Mouse (Mus musculus): ENCODE data around the gene Rasal2.

Gene Rasal2

DNA sequence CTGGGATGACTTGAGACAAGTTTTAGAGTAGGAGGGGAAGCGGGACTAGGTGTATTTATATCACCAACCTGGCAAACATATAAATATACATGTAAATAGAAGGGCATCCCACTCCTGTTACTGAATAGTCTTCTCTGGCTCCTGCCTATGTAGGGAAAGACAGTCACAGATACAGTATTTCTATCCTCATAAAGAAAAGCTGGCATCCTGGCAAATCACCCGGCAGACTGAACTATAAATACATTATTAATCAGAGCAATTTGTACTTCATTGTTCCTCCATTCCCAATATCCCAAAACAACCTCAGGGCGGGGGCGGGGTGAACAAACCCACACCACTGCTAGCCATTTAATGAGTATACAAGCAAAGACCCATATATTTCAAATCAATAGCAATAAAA is 26.7 kb upstream of the Rasal2 start:
- no peak for DNase-seq

DNA sequence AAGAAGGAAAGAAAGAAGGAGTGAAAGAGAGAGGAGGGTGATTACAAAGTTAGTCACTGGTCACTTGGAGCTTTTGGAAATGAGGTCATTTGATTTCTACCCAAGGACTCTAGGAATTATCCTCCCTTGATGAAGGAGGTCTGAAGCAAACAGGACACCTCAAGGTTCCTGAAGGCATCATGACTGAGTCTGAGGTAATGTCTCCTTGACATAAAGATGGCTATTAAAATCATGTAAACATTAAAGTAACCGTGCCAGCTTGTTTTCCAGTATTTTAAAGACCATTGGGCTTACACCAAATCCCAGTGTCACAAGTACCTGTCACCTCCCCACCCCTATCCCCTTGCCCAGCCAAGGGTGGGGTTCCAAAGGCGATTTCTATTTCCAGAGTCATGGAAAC is 25.9 kb upstream of the Rasal2 start:
- DNase-seq, result no peak

DNA sequence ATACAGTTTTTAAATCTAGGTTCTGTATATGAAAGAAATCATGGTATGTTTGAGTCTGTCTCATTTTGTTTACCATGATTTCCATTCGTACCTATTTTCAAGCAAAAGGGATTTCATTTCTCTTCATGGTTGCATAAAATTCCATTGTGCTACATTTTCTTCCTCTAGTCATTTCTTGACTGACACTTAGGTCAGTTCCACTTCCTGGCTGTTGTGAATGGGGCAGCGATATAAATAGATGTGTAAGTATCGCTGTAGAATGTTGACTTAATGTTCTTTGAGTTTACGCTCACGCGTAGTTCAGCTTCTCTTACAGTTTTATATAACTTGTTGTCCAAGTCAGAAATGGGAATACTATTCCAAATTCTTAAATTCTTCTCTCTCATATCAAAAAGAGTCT is 23.5 kb upstream of the Rasal2 start:
- DNase-seq, result no peak

DNA sequence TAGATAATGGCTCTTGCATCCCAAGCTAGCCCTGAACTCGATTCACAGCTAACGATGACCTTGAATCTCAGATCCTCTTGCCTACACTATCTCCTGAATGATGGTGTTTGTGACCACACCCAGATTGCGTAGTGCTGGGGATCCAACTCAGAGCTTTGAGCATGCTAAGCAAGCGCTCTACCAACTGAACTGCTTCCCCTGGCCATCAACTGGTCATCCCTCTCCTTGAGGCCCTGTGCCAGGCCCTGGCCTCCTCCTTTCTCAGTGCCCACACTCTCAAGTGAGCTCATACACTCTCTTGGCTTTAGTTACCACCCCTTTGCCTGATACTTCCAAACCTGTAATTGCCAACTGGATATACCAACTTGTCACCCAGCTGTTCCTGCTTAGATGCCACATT is 22.0 kb upstream of the Rasal2 start:
- DNase-seq, result no peak

DNA sequence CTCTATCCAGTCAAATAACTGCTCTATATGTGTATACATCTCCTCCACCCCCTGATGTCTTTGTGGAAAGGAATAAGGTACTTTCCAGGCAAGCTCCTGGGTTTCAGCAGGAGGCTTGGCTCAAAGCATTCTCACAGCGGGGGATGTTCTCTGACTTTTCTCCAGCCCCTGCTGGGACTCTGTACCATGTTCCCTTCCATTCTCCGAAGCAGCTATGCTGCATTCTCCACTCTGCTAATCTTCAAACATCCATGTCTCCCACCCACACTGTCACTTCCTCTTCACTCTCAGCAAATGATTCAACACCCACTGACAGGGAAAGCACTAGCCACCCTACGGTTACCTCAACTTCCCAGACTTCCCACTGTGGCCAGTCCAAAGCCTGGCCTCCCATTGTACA is 20.9 kb upstream of the Rasal2 start:
- DNase-seq, result no peak

DNA sequence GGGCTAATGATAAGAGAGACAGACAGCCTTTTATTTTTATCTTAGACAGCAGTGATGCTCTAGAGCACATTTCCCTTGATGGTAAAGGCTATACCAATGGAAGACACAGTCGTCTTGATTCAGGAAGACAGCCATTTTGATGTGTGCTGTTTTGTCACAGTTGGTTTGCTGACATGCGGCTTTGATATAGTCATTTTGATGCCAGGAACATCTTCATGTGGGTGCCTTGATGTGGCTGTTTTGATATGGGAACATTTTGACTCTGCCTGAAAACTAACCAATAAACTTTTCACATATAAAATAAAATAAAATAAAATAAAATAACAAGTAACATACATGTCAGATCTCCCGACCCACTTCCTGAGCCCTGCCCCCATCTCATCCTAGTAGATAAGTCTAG is 16.0 kb upstream of the Rasal2 start:
- no peak for DNase-seq

DNA sequence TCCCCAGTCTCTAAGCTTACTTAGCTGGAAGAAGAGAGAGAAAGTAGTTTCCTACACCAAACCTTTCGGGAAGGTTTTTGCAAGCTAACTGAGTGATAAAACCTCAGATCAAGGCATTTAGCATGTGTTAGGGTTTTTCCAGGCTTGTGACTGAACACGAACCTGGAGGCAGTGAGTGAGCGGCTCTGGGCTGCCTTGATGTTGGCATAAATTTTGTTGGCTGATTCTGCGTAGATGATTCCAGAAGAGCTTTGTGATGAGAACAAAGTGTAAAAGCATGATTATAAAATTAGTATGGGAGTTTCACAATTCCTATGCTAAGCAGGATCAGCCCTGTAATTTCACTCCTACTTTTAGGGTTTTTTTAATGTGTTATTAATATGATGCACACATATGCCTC is 15.2 kb upstream of the Rasal2 start:
- no peak for DNase-seq

DNA sequence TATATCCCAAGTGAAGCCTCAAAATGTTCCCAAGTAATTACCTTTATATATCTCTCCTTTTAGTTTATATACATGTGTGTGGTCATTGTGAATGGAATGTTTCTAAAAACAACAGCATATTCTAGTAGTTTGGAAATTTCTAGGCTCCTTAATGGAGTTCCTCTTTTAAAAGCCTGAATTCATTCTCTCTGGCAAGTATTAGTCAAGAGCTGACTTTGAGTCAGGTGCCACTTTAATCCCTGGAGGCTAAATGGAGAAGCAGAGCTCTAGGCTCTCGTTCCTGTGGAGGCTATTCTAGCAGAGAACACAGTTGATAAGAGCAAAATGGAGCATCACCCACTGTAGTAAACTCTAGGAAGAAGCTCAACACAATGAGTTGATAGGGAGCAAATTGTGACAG is 14.5 kb upstream of the Rasal2 start:
- DNase-seq, result no peak

DNA sequence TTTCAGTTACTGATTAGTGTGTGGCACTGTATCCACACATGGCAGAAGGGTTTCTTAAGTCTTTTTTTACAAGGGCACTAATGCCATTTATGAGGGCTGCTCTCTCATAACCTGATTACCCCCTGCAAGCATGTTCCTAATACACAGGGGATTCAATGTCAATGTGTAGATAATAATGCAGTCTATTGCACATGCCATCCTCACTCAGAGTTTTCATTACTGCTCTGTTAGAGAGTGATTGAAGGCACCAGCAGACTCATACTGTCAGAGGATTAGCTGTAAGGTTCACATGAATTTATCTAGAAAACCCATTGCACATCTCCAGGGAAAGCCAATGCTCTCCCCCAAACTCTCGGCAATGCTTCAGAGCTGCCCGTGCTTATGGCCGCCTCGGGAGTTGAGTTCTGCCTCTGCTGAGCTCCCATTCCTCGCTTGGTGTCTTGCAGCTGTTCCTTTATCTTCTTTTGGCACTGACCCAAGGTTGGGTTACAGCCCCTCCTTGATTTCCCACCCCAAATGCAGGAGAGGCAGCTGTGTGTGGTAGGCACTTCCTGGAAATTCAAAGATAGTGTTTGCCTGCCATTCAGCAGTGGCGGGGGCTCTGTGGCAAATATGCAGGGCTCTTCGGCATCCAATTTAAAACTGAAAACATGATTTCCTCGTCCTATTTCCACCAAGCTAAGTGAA is 13.5 kb upstream of the Rasal2 start:
- DNase-seq, result no peak

DNA sequence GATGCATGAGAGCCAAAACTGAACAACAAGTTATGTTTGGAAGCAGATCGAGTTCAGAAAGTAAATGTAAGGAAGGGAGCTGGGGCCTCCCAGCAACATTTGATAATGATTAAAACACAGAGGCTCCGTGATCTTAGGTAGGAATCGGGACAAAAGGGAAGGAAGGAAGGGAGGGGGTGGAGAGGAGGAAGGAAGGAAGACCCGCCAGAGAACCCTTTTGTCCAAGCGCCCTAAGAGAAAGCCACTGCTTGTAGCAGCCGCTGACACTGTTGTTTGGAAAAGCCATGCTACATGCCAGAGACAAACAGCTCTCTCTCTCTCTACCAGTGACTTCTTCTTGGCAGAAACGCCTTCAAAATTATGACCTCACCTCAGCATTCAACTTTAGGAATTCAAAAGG is 5.5 kb upstream of the Rasal2 start:
- peak; percentile 40 for DNase-seq

DNA sequence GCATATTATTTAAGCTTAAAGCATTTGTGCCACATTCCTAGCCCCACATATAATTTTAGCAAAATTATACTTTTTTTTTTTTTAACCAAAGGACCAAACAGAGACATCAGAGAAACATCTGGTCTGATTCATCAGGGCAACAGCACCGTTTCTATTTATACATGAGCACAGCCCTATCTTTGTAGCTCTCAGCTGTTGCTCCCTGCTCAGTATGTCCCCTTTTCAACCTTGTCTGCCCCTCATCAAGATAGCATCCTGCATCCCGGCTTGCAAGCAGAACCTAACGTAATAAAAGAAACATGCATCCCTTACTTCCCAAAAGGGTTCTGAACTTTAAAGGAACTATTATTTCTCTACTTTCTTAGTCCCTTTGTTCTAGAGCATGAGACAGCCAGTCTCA is 5.0 kb upstream of the Rasal2 start:
- no peak for DNase-seq

DNA sequence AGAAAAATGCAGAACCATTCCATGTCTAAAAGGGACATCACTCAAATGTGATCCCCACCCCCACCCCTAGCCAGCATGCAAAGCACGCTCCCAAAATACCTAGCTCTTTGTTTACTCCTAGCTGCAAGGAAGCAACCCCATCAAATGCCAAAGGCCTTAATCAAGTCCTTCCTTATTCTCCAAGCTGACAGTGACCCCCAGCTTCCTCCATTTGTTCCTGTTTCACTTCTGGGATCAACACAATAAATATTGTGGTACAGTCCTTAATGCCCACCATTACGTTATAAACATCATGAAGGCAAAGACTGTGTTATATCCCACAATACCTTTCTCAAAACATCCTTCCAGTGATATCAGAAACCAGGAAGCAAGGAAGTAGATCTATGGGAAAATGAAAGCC is 4.2 kb upstream of the Rasal2 start:
- no peak for DNase-seq

DNA sequence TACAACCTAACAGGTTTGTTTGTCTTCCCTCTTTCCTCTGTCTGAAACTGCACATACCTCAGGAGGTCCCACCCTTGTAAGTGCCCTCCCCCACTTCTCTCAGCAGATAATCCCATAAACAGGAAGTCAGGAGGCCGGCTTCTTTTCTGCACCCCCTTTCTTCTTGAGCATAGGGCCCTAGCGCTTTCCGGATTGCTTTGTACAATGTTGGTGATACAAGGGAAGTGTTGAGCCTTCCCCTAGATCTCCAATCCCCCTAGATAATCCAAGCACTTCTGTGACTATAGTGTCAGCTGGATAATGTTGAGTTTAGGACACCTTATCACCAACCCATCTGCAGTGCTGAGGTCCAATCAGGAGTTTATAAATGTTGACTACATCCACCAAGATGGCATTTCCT is 3.4 kb upstream of the Rasal2 start:
- DNase-seq, result no peak

DNA sequence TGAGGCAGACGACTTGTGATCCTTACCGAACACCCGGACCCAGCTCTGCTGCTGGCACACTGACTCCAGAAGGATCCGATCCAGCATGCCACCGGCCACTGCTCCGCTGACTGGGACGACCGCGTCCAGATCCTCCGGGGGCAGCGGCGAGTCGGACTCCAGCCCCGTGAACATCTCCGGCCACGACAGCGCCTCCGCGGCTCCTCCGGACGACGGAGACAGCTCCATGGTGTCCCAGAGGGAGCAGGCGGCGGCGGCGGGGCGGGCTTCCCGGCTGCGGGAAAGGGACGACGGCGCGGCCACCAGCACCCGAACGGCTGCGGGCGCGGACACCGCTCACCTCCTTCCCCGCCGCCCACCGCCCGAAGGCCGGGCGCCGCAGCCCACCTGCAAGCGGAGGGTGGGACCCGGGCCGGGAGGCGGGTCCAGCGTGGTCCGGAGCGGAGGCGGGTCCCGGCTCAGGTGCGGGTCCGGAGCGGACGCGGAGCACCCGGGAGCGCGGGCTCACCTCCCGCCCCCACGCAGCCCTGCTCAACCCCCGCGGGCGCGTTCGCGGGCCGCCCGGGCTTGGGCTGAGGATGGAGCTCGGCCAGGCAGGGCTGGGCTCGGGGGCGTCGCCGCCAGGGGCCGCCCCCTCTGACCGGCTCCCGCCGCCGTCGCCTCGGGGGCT is 549 bp downstream of the Rasal2 start:
- peak; percentile 64 for DNase-seq

DNA sequence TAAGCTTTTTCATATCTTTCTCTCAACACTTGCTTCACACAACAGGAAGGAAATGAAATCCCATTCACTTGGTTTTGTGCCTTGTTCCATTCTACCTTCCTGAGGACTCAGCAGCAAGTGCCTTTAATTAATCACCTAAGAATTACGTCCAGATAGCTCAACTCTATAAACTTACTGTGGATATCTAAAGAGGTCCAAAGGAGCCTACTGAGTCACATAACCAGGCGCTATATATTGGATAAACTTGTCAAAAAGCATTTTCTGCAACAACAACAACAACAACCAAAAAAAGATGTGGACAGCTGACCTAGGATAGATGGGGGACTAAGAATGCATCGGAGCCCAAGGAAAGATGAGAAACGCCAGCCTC is 1.1 kb downstream of the Rasal2 start:
- DNase-seq, result no peak

DNA sequence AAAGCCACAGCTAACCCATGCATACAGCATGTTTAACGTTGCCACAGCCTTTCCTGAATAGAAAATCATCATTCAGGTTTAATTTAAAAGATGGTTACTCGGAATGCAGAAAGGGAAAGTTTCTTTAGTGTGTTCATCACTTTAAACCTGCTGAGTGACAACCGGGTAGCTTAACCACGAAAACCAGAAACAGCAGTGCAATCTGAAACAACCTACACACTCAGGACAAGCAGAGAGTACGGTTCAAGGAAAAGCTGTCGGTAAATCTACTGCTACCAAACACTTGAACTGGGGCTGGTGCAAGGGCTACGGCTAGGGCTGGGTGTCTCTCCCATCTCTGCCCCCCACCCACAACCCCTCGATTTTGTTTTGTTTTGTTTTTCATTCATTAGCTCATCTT is 1.5 kb downstream of the Rasal2 start:
- no peak for DNase-seq

DNA sequence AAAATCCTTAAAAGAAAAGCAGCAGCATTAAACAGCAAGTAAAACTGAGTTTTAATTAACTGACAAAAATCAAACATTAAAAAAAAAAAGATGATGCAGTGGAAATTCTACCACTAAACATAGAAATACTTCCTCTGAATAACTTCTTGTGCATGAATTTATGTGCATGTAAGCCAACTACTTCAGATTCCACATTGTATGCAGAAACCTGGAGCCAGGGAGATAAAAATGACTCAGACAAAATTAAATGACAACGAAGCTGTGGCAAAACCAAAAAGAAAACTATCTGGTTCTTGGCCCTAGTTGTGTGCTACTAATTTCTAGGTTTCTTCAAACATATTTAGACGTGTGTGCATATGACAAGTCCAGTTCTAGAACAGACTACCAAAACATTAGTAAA is 2.7 kb downstream of the Rasal2 start:
- no peak for DNase-seq

DNA sequence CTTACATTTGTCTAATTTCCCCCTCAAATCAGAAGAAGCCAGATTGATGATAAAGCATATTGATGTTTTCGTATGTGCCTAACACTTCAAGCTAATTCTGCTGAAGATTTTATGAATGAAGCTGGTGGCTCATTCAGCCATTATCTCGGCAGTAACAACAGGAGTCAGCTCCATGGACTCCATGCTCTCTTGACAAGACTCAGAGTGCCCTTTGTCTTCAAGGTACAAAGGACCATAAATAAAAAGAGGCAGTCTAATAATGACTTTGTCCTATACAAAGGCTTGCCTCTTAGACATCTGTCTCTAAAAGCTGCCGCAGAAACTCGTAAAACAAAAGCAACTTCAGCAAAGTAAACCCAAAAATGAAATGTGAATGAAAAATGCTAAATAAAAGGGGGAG is 24.4 kb downstream of the Rasal2 start:
- DNase-seq, result no peak

DNA sequence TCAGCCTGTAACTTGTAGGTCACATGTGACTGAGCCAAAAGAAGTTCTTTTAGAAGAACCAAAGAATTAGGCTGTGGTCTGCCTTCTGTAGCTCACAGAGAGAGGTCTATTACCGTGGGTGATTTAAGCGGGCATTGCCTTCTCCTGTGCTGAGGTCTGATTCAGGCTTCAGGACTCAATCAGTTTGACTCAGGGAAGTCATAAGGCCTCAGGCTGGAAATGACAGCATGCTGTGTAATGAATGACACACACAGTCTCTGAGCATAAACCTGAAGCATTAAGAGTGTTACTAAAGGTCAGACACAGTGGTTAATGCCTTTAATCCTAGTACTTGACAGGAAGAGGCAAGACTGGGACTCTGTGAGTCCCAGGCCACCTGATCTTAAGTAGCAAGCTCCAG is 31.7 kb downstream of the Rasal2 start:
- no peak for DNase-seq

DNA sequence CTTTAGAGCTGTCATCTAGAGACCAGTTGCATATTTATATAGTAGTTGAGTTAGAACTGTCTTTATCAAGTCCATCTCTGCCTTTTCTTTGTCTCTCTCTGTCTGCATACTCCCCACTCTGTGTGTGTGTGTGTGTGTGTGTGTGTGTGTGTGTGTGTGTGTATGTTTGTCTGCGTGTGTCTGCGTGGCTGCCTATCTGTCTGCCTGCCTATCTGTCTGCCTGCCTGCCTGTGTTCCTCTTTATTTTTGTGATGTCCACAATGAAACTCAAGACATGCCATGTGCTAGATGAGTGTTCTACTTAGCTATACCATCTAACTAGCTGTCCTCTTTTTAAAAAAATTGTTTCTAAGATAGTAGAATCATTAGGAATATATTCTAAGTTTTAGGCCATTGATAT is 42.0 kb downstream of the Rasal2 start:
- DNase-seq, result no peak

DNA sequence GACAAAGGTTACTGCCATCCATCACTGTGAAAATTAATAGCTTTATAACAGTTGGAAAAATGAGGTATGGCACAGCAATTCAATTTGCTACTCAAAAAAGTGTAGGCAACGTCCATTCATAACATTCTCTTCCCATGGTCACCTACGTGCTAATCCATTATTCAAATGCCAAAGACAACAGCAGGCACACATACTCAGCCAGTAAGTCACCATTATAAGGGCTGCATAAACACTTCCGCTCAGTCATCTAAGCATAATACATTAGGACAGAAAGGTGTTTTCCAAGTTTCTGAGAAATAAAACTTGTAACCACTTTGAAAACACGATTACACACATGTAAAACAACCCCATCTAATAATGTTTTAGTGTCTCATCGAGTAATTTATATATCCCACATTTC is 44.1 kb downstream of the Rasal2 start:
- DNase-seq, result no peak

DNA sequence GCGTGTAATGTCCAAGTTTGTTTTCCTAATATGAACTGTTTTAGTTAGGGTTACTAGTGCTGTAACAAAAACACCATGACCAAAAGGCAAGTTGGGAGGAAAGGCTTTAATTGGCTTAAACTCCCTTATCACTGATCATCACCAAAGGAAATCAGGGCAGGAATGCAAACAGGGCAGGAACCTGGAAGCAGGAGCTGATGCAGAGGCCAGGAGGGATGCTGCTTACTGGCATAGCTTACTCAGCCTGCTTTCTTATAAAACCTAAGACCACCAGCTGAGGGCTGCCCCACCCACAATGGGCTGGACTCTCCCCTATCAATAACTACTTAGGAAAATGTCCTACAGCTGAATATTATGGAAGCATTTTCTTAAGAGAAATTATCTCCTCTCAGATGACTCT is 65.7 kb downstream of the Rasal2 start:
- DNase-seq, result no peak

DNA sequence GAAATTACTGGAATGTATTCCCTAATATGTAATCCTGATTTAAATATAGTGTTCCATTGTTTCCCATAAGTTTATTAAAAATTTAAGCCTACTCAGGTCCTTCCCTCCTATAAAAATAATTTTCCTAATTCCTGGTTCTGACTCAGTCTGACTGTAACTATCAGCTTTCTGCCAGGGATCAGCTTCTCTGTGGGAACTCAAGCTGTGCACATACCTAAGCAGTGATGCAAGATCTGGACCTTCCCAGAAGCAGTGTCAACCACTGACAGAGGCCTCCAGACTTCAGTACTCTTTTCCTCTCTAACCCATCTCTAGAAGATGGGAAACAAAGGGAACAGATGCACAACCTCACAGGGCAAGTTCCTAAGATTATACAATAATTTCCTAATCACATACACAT is 68.9 kb downstream of the Rasal2 start:
- no peak for DNase-seq

DNA sequence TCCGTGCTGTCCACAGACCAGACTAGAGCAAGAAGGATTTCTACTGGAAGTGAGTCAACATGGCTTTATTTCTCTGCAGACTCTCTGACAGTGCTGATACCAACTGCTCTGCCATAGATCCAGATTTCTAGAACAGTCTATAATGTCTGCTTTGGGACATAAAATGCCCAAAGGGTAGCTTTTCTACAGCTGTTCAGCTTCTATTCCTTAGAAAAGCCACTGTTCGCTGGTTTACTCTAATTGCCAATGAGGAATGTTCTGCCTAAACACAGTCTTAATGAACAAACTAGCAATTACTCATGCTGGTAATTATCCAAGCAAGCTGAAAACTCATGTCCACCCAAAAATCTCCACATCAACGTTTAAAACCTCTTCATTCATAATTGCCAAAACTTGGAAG is 77.6 kb downstream of the Rasal2 start:
- DNase-seq, result no peak

DNA sequence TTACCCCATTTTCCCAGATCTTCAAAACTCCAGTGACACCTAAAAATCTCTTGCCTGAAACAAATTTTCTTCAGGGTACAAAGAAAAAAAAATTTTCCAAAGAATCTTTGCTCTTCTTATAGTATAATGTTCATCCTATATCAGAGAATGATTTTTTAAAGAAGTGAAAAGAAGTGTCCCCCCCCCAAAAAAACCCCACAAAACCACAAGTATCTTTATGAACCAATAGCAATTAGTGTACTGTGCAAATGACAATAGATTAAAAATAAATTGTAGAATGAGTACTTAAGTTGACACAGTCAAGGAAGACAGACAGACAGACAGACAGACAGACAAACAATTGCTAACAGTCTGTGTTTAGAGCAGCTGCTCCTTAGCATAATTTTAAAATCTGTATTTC is 84.3 kb downstream of the Rasal2 start:
- no peak for DNase-seq
